8 mouse cellular contexts compared by ENCODE assay signal in genomic region chr2:154651363-154651762, GRCm38 (mm10). TPM values are rescaled to one million over a fixed set of nuclear protein-coding genes. Genes with fewer than 3 reads are reported as not detected.
DNase-seq lines count a peak whose midpoint lies in the region; ATAC-seq and TF ChIP-seq lines count a peak whose summit lies in the region.

TSS of gene Chmp4b (plus strand) at chr2:154651705.

- peak within 1 kb of the TSS in 1 of 2 experiments; percentile 4; a peak in 1 of 4 replicates for H3K4me3 ChIP-seq in ES-E14 (ENCODE audit: insufficient read depth in 1 of 2, low read depth in 1 of 2, low read length in 2 of 2, poor library complexity in 1 of 2, severe bottlenecking in 1 of 2)
- H3K4me3 ChIP-seq in intestine, embryonic 15.5 days (replicated peaks), result no peak within 1 kb of the TSS
- no peak within 1 kb of the TSS for H3K4me3 ChIP-seq in limb, embryonic 13.5 days
- H3K4me3 ChIP-seq in midbrain, postnatal 0 days (ENCODE audit: low read depth, low read length), result no peak within 1 kb of the TSS

- TF ChIP-seq POLR2A in brain, embryonic 14.5 days (IDR thresholded peaks at IDR 0.05; ENCODE audit: borderline replicate concordance, extremely low read depth, insufficient read depth, insufficient read length, poor library complexity, severe bottlenecking), result no peak

- TF ChIP-seq CTCF in brain, embryonic 14.5 days (IDR thresholded peaks at IDR 0.05; ENCODE audit: borderline replicate concordance, extremely low read depth, insufficient read depth, insufficient read length), result no peak
- no peak for TF ChIP-seq CTCF in midbrain, postnatal 0 days (IDR thresholded peaks at IDR 0.05)

- no peak for DNase-seq in ES-E14 (ENCODE audit: low read depth, low spot score)
- DNase-seq in brain, embryonic 14.5 days (ENCODE audit: low read depth), result no peak
- DNase-seq in gastrocnemius, postnatal 10 days, result no peak
- no peak for DNase-seq in midbrain, postnatal 0 days (ENCODE audit: low spot score)
- no peak for DNase-seq in retina, postnatal 1 day
- no peak for DNase-seq in testis, postnatal 10 days (ENCODE audit: low spot score)

- peaks cover 5% of the 10 kb centered on the region in 2 experiments; a peak in 2 of 4 replicates for H3K4me1 ChIP-seq in ES-E14 (ENCODE audit: control insufficient read depth in 2 of 2, insufficient read depth in 2 of 2, low read length in 2 of 2, poor library complexity in 1 of 2)
- 0 out of 2 replicates have a peak, but pooled peaks cover 2% of the 10 kb centered on the region for H3K4me1 ChIP-seq in intestine, embryonic 15.5 days (replicated peaks)
- H3K4me1 ChIP-seq in limb, embryonic 13.5 days, result 0 out of 2 replicates have a peak, but pooled peaks cover 2% of the 10 kb centered on the region
- H3K4me1 ChIP-seq in midbrain, postnatal 0 days (ENCODE audit: insufficient read depth, low read length), result no peaks in the 10 kb centered on the region

- H3K9ac ChIP-seq in ES-E14 (ENCODE audit: insufficient read depth, low read depth, low read length, poor library complexity, severe bottlenecking), result no peak within 1 kb of the TSS
- no peak within 1 kb of the TSS for H3K9ac ChIP-seq in intestine, embryonic 15.5 days
- no peak within 1 kb of the TSS for H3K9ac ChIP-seq in limb, embryonic 13.5 days
- H3K9ac ChIP-seq in midbrain, postnatal 0 days (replicated peaks; ENCODE audit: low read length, poor library complexity, severe bottlenecking), result no peak within 1 kb of the TSS

- WGBS in intestine, embryonic 15.5 days, result 37% methylated on average over 8 of the region's 8 CpGs
- WGBS in limb, embryonic 13.5 days, result 49% methylated on average over 8 of the region's 8 CpGs
- WGBS in midbrain, postnatal 0 days, result 66% methylated on average over 8 of the region's 8 CpGs

- peak within 1 kb of the TSS; percentile 37 for H3K4me2 ChIP-seq in intestine, embryonic 15.5 days (replicated peaks)
- no peak within 1 kb of the TSS for H3K4me2 ChIP-seq in limb, embryonic 13.5 days (replicated peaks)
- no peak within 1 kb of the TSS for H3K4me2 ChIP-seq in midbrain, postnatal 0 days (ENCODE audit: low read depth, low read length, poor library complexity, severe bottlenecking)

- peak; percentile 86 for ATAC-seq in intestine, embryonic 15.5 days
- no peak for ATAC-seq in limb, embryonic 13.5 days (ENCODE audit: low FRiP score, low read depth)
- ATAC-seq in midbrain, postnatal 0 days (ENCODE audit: low FRiP score), result no peak

- H3K27me3 ChIP-seq in intestine, embryonic 15.5 days (replicated peaks), result no peaks in the 10 kb centered on the region
- no peaks in the 10 kb centered on the region for H3K27me3 ChIP-seq in limb, embryonic 13.5 days
- no peaks in the 10 kb centered on the region for H3K27me3 ChIP-seq in midbrain, postnatal 0 days (ENCODE audit: insufficient read depth, low read length)

- H3K36me3 ChIP-seq in ES-E14 (ENCODE audit: control insufficient read depth, insufficient read depth, low read length, poor library complexity, severe bottlenecking), result no peaks in the 10 kb centered on the region
- H3K36me3 ChIP-seq in intestine, embryonic 15.5 days, result no peaks in the 10 kb centered on the region
- peaks cover 4% of the 10 kb centered on the region for H3K36me3 ChIP-seq in limb, embryonic 13.5 days
- no peaks in the 10 kb centered on the region for H3K36me3 ChIP-seq in midbrain, postnatal 0 days (ENCODE audit: insufficient read depth, low read length)

- peak within 1 kb of the TSS; percentile 72 for H3K27ac ChIP-seq in ES-E14 (ENCODE audit: insufficient read depth, low read depth, low read length, poor library complexity, severe bottlenecking)
- H3K27ac ChIP-seq in intestine, embryonic 15.5 days, result peak within 1 kb of the TSS; percentile 69
- H3K27ac ChIP-seq in limb, embryonic 13.5 days, result no peak within 1 kb of the TSS
- no peak within 1 kb of the TSS for H3K27ac ChIP-seq in midbrain, postnatal 0 days (ENCODE audit: low read depth, low read length)

- no peaks in the 10 kb centered on the region for H3K9me3 ChIP-seq in ES-E14 (ENCODE audit: control insufficient read depth, insufficient read depth, low read depth, low read length)
- no peaks in the 10 kb centered on the region for H3K9me3 ChIP-seq in intestine, embryonic 15.5 days
- H3K9me3 ChIP-seq in limb, embryonic 13.5 days, result no peaks in the 10 kb centered on the region
- H3K9me3 ChIP-seq in midbrain, postnatal 0 days (ENCODE audit: low read length), result no peaks in the 10 kb centered on the region

- in situ Hi-C loops in ES-E14 (cut with MboI; ENCODE audit: low sequenced_read_pairs in 2 of 2, unreplicated experiment in 2 of 2), result no loop called here

TF ChIP-seq in ES-E14, 5 proteins besides CTCF, POLR2A, EP300 and RAD21:
- TF ChIP-seq MAFK (IDR thresholded peaks at IDR 0.05; ENCODE audit: insufficient read depth, low read depth, low read length) (no peak), ZC3H11A (IDR thresholded peaks at IDR 0.05; ENCODE audit: borderline replicate concordance, low read depth, low read length) (no peak), HCFC1 (IDR thresholded peaks at IDR 0.05; ENCODE audit: borderline replicate concordance, insufficient read depth, low read length) (no peak), CHD2 (IDR thresholded peaks at IDR 0.05; ENCODE audit: low read depth, low read length) (no peak; the same call in 1 of the 2 replicates), ZNF384 (IDR thresholded peaks at IDR 0.05; ENCODE audit: low read depth, low read length) (no peak)

RNA-seq across cellular contexts. Expression of gene Chmp4b, which starts in this region (rescaled TPM):
- 60.4 and 94.3 TPM in 2 replicates for total RNA-seq in ES-E14 (2012; rRNA removed)
- 201 and 214 TPM in 2 replicates for polyA plus RNA-seq in brain, embryonic 14.5 days (2012; rRNA removed)
- total RNA-seq in gastrocnemius, postnatal 10 days (2021), result 100 to 1,000 TPM; 104 to 110 TPM
- 36.3 and 36.4 TPM in 2 replicates for polyA plus RNA-seq in intestine, embryonic 15.5 days (2015; fragmentation: Nextera tagmentation; extraction: Ambion mirVana)
- 26.4 and 28.0 TPM in 2 replicates for polyA plus RNA-seq in limb, embryonic 13.5 days (2015; fragmentation: Nextera tagmentation; extraction: Ambion mirVana)
- 152 and 156 TPM in 2 replicates for total RNA-seq in midbrain, postnatal 0 days (2014; rRNA removed)
- polyA plus RNA-seq in midbrain, postnatal 0 days (2015; fragmentation: Nextera tagmentation; extraction: Ambion mirVana), result 28.1 and 31.7 TPM in 2 replicates

Comparison
In these comparisons a context has a peak if more than half of its experiments do, and no peak if none do; other contexts are left out.
1. H3K27ac ChIP-seq: peak in ES-E14 (single experiment) and intestine, embryonic 15.5 days (single experiment); none in limb, embryonic 13.5 days (single experiment) and midbrain, postnatal 0 days (single experiment).